Mouse (Mus musculus) spleen, adult 2 months (tissue): ENCODE data around the gene Tll2.

Experiments used
- CTCF ChIP-seq: fragments of 200-500 bp; IDR thresholded peaks from 2 replicates; pipeline ENCODE4 v1.5.1; 2011; ENCODE audit warnings: mild to moderate bottlenecking, inconsistent platforms; ENCODE audit not compliant: insufficient read depth, insufficient read length, insufficient replicate concordance; ENCODE audit errors: extremely low read depth
- POLR2A ChIP-seq: fragments of 200-500 bp; IDR thresholded peaks from 2 replicates; pipeline ENCODE4 v1.6.1; 2011; ENCODE audit warnings: low read depth, low read length, inconsistent platforms

DNA sequence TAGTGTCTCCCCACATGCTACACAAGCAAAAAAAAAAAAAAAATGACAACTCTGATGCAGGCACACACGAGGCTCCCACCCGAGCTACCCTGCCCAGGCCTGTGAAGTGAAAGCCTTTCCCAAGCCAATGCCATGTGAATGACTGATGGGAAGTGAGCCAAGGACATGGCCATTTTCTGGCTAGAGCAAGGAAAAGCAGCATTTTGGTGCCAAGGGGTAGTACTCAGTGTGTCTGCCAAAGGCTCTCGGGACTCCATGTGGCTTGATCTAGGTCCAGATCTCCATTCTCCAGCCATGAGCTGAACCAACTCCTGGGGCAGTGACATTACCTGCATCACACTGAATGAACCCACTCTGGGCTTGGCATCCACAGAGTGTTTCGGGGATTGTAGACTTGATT, 89.3 kb downstream of the Tll2 start:
- no peak for TF ChIP-seq CTCF
- TF ChIP-seq POLR2A = no peak
